Mouse (Mus musculus): ENCODE measurements around the gene Rsrc1.

DNA sequence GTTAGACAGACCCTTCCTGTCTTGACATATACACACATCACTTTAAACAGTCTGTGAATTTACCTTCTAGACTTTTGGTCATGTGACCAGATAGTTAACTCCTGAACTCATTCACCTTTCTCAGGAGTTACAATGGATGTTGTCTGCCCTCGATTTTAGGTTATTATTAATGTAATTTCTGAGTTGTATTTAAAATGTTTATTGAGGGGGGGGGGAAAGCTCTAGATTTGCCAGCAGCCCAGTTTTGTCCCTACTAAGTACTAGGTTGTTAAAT, 5.0 kb downstream of the Rsrc1 start:
- TF ChIP-seq POLR2A (IDR thresholded peaks at IDR 0.05; ENCODE audit: control insufficient read depth, low read depth, low read length) (no peak), CTCF (IDR thresholded peaks at IDR 0.05; ENCODE audit: control insufficient read depth, insufficient read depth, insufficient replicate concordance, low read depth, low read length) (no peak)

Measured in testis, adult 2 months (tissue).